Mouse (Mus musculus): ENCODE measurements around the gene Ptma. TPM values are rescaled to one million over a fixed set of nuclear protein-coding genes. Genes with fewer than 3 reads are reported as not detected.

The Ptma gene
- polyA plus RNA-seq, 1 experiment, result 915 TPM

GRCm38 (mm10) chr1:86527599-86528486 is 1.3 kb downstream of the Ptma start:
- DNase-seq (ENCODE audit: low read depth in 1 of 2, low spot score in 2 of 2), result peak; percentile 84 to 90
- TF ChIP-seq CTCF (IDR thresholded peaks at IDR 0.05; ENCODE audit: extremely low read depth, insufficient read depth, insufficient read length, insufficient replicate concordance) (peak; percentile 78), POLR2A (IDR thresholded peaks at IDR 0.05; ENCODE audit: low read depth, low read length) (no peak)
- Histone ChIP-seq H3K36me3 (ENCODE audit: control insufficient read depth, insufficient read depth, low read length) (peaks cover 8% of the 10 kb centered on the region), H3K4me1 (ENCODE audit: control insufficient read depth, insufficient read depth, insufficient read length) (peaks cover 13% of the 10 kb centered on the region), H3K27ac (ENCODE audit: insufficient read depth, low read length) (peak overlapping the region; percentile 95), H3K27me3 (ENCODE audit: control insufficient read depth, insufficient read depth, low read length) (no peaks in the 10 kb centered on the region), H3K4me3 (ENCODE audit: extremely low read depth, insufficient read depth, insufficient read length) (peak overlapping the region; percentile 94)
- WGBS, result under 1% methylated on average over 89 of the region's 89 CpGs

- H3K4me3 ChIP-seq (ENCODE audit: extremely low read depth, insufficient read depth, insufficient read length), result peak overlapping the region; percentile 94
- peak in 1 of 2 experiments; percentile 40 for DNase-seq (ENCODE audit: low read depth in 1 of 2, low spot score in 2 of 2)
- no peaks in the 10 kb centered on the region for H3K27me3 ChIP-seq (ENCODE audit: control insufficient read depth, insufficient read depth, low read length)
- H3K4me1 ChIP-seq (ENCODE audit: control insufficient read depth, insufficient read depth, insufficient read length), result peaks cover 13% of the 10 kb centered on the region
- H3K36me3 ChIP-seq (ENCODE audit: control insufficient read depth, insufficient read depth, low read length), result peaks cover 8% of the 10 kb centered on the region
- WGBS, result under 1% methylated on average over 15 of the region's 15 CpGs
- H3K27ac ChIP-seq (ENCODE audit: insufficient read depth, low read length), result peak overlapping the region; percentile 95
- TF ChIP-seq CTCF (IDR thresholded peaks at IDR 0.05; ENCODE audit: extremely low read depth, insufficient read depth, insufficient read length, insufficient replicate concordance), result 0 out of 2 replicates have a peak, but pooled peaks have one; percentile 11
- TF ChIP-seq POLR2A (IDR thresholded peaks at IDR 0.05; ENCODE audit: low read depth, low read length), result no peak
Observed at GRCm38 (mm10) chr1:86528571-86529180, 2.1 kb downstream of the Ptma start.

GRCm38 (mm10) chr1:86529590-86529989 is 3.1 kb downstream of the Ptma start:
- no peak overlapping the region for H3K27ac ChIP-seq (ENCODE audit: insufficient read depth, low read length)
- H3K4me1 ChIP-seq (ENCODE audit: control insufficient read depth, insufficient read depth, insufficient read length), result peaks cover 9% of the 10 kb centered on the region
- H3K27me3 ChIP-seq (ENCODE audit: control insufficient read depth, insufficient read depth, low read length), result no peaks in the 10 kb centered on the region
- no peak for DNase-seq (ENCODE audit: low read depth in 1 of 2, low spot score in 2 of 2)
- WGBS, result 11% methylated on average over 4 of the region's 4 CpGs
- no peak overlapping the region for H3K4me3 ChIP-seq (ENCODE audit: extremely low read depth, insufficient read depth, insufficient read length)
- peaks cover 8% of the 10 kb centered on the region for H3K36me3 ChIP-seq (ENCODE audit: control insufficient read depth, insufficient read depth, low read length)
- no peak for TF ChIP-seq CTCF (IDR thresholded peaks at IDR 0.05; ENCODE audit: extremely low read depth, insufficient read depth, insufficient read length, insufficient replicate concordance)
- TF ChIP-seq POLR2A (IDR thresholded peaks at IDR 0.05; ENCODE audit: low read depth, low read length), result no peak

- no peak overlapping the region for H3K4me3 ChIP-seq (ENCODE audit: extremely low read depth, insufficient read depth, insufficient read length)
- H3K4me1 ChIP-seq (ENCODE audit: control insufficient read depth, insufficient read depth, insufficient read length), result peaks cover 4% of the 10 kb centered on the region; the same call in 1 of the 2 replicates
- no peaks in the 10 kb centered on the region for H3K27me3 ChIP-seq (ENCODE audit: control insufficient read depth, insufficient read depth, low read length)
- DNase-seq (ENCODE audit: low read depth in 1 of 2, low spot score in 2 of 2), result no peak
- no peak overlapping the region for H3K27ac ChIP-seq (ENCODE audit: insufficient read depth, low read length)
- TF ChIP-seq CTCF (IDR thresholded peaks at IDR 0.05; ENCODE audit: extremely low read depth, insufficient read depth, insufficient read length, insufficient replicate concordance) (no peak), POLR2A (IDR thresholded peaks at IDR 0.05; ENCODE audit: low read depth, low read length) (no peak)
- H3K36me3 ChIP-seq (ENCODE audit: control insufficient read depth, insufficient read depth, low read length), result peaks cover 8% of the 10 kb centered on the region
- WGBS, result 53% methylated on average over 4 of the region's 4 CpGs
Observed at GRCm38 (mm10) chr1:86530871-86531546, 4.5 kb downstream of the Ptma start.

GRCm38 (mm10) chr1:86531547-86532321 is 5.2 kb downstream of the Ptma start:
- Histone ChIP-seq H3K27ac (ENCODE audit: insufficient read depth, low read length) (no peak overlapping the region), H3K36me3 (ENCODE audit: control insufficient read depth, insufficient read depth, low read length) (peaks cover 8% of the 10 kb centered on the region), H3K27me3 (ENCODE audit: control insufficient read depth, insufficient read depth, low read length) (no peaks in the 10 kb centered on the region), H3K4me3 (ENCODE audit: extremely low read depth, insufficient read depth, insufficient read length) (no peak overlapping the region), H3K4me1 (ENCODE audit: control insufficient read depth, insufficient read depth, insufficient read length) (peaks cover 4% of the 10 kb centered on the region; the same call in 1 of the 2 replicates)
- TF ChIP-seq POLR2A (IDR thresholded peaks at IDR 0.05; ENCODE audit: low read depth, low read length) (no peak), CTCF (IDR thresholded peaks at IDR 0.05; ENCODE audit: extremely low read depth, insufficient read depth, insufficient read length, insufficient replicate concordance) (no peak)
- 38% methylated on average over 13 of the region's 13 CpGs for WGBS
- no peak for DNase-seq (ENCODE audit: low read depth in 1 of 2, low spot score in 2 of 2)
